Mouse (Mus musculus) left cerebral cortex, postnatal 14 days (tissue): ENCODE data around the gene Cadm4. TPM values are rescaled to one million over a fixed set of nuclear protein-coding genes. Genes with fewer than 3 reads are reported as not detected.

Experiments
- DNase-seq, 2 experiments: peaks; one replicate each; pipeline ENCODE4 v3.0.0; 2021 to 2022; ENCODE audit warnings: low spot score in 2 of 2, mixed read lengths in 1 of 2
- intact Hi-C: fragments of 180-260 bp; cut with DNase I; formaldehyde crosslinking; loops from one replicate; pipeline ENCODE4 v1.15.1; 2025
- total RNA-seq, 2 experiments: library from RNA; stranded (reverse); gene quantifications; 2 replicates each; pipeline ENCODE4 v1.2.3; 2021

Cadm4 gene
- total RNA-seq, 2 experiments from 2014 or later, result 282 to 289 TPM

- intact Hi-C loops, result no loop called here
- DNase-seq, result no peak
Observed at GRCm38 (mm10) chr7:24523723-24524122, 41.9 kb downstream of the Cadm4 start.

GRCm38 (mm10) chr7:24524978-24525377, 43.2 kb downstream of the Cadm4 start:
- intact Hi-C loops, result no loop called here

GRCm38 (mm10) chr7:24525686-24526420, 44.0 kb downstream of the Cadm4 start:
- DNase-seq, result no peak
- intact Hi-C loops, result no loop called here

More at GRCm38 (mm10) chr7:24524978-24525377, 43.2 kb downstream of the Cadm4 start:
- no peak for DNase-seq

GRCm38 (mm10) chr7:24528861-24529260, 47.0 kb downstream of the Cadm4 start:
- intact Hi-C loops, result no loop called here
- no peak for DNase-seq

- no peak for DNase-seq
- intact Hi-C loops, result no loop called here
Observed at GRCm38 (mm10) chr7:24529580-24529979, 47.8 kb downstream of the Cadm4 start.

GRCm38 (mm10) chr7:24530062-24530931, 48.5 kb downstream of the Cadm4 start, which contains the start of gene Irgq:
Gene Irgq (plus strand): TSS chr7:24530689.
- intact Hi-C loops, result loop anchor here (1.0 kb wide), 1 partner anchor 17 kb away; no protein-coding TSS in a partner anchor
- DNase-seq, result peak; percentile 99

GRCm38 (mm10) chr7:24531211-24531971, 49.6 kb downstream of the Cadm4 start:
- DNase-seq, result peak; percentile 71 to 80
- intact Hi-C loops, result no loop called here

- no peak for DNase-seq
Observed at GRCm38 (mm10) chr7:24533031-24533571, 51.3 kb downstream of the Cadm4 start.

GRCm38 (mm10) chr7:24533806-24534205, 52.0 kb downstream of the Cadm4 start:
- intact Hi-C loops, result no loop called here
- DNase-seq, result no peak

More at GRCm38 (mm10) chr7:24533031-24533571, 51.3 kb downstream of the Cadm4 start:
- intact Hi-C loops, result no loop called here

GRCm38 (mm10) chr7:24534301-24534700, 52.5 kb downstream of the Cadm4 start:
- intact Hi-C loops, result no loop called here
- DNase-seq, result peak in 1 of 2 experiments; percentile 25

- intact Hi-C loops, result no loop called here
- DNase-seq, result no peak
Observed at GRCm38 (mm10) chr7:24537081-24537480, 55.3 kb downstream of the Cadm4 start.

GRCm38 (mm10) chr7:24537591-24537990, 55.8 kb downstream of the Cadm4 start:
- intact Hi-C loops, result no loop called here
- DNase-seq, result no peak

- intact Hi-C loops, result no loop called here
- peak in 1 of 2 experiments; percentile 58 for DNase-seq
Observed at GRCm38 (mm10) chr7:24538154-24538553, 56.3 kb downstream of the Cadm4 start.

GRCm38 (mm10) chr7:24538701-24539100, 56.9 kb downstream of the Cadm4 start:
- no peak for DNase-seq
- intact Hi-C loops, result no loop called here

GRCm38 (mm10) chr7:24539686-24540085, 57.9 kb downstream of the Cadm4 start:
- no peak for DNase-seq
- intact Hi-C loops, result no loop called here

GRCm38 (mm10) chr7:24544506-24544905, 62.7 kb downstream of the Cadm4 start:
- DNase-seq, result no peak
- intact Hi-C loops, result no loop called here

- DNase-seq, result no peak
- intact Hi-C loops, result no loop called here
Observed at GRCm38 (mm10) chr7:24546068-24546614, 64.3 kb downstream of the Cadm4 start, which contains the start of the genes Pinlyp and Xrcc1. Gene Pinlyp (minus strand): TSS chr7:24546118. Gene Xrcc1 (plus strand): TSS chr7:24546289.

GRCm38 (mm10) chr7:24546634-24547389, 65.0 kb downstream of the Cadm4 start:
- intact Hi-C loops, result loop anchor here (1.0 kb wide), 1 partner anchor 17 kb away; the partner anchor contains the start of gene Irgq
- peak; percentile 99 to 100 for DNase-seq
